8 mouse cellular contexts compared by ENCODE assay signal in genomic region chr7:29171562-29172097, GRCm38 (mm10). TPM values are rescaled to one million over a fixed set of nuclear protein-coding genes. Genes with fewer than 3 reads are reported as not detected.
A peak's percentile ranks its signal among the peaks of the same experiment; 100 is the strongest.
DNase-seq lines count a peak whose midpoint lies in the region; ATAC-seq and TF ChIP-seq lines count a peak whose summit lies in the region.

No protein-coding gene starts in this region.

- DNase-seq in kidney, adult 9 months, result no peak
- peak; percentile 2 for DNase-seq in brain, embryonic 14.5 days (ENCODE audit: low read depth)
- DNase-seq in hindbrain, postnatal 0 days (ENCODE audit: low spot score), result no peak
- peak; percentile 45 for DNase-seq in neural tube, embryonic 10.5 days (ENCODE audit: extremely low spot score, low spot score)
- DNase-seq in left cerebral cortex, adult 9 months (ENCODE audit: low spot score in 2 of 2), result no peak
- no peak for DNase-seq in gastrocnemius, postnatal 4 days (ENCODE audit: low spot score in 2 of 2)

- no peak overlapping the region for H3K27ac ChIP-seq in kidney, embryonic 14.5 days (ENCODE audit: low read depth, low read length)
- no peak overlapping the region for H3K27ac ChIP-seq in hindbrain, postnatal 0 days

- H3K9ac ChIP-seq in kidney, embryonic 14.5 days (ENCODE audit: low read depth, low read length), result peak overlapping the region; percentile 42; the same call in 1 of the 2 replicates
- H3K9ac ChIP-seq in hindbrain, postnatal 0 days (replicated peaks; ENCODE audit: low read length), result peak overlapping the region; percentile 17; the same call in 1 of the 2 replicates

- peak overlapping the region; percentile 65 for H3K4me3 ChIP-seq in kidney, embryonic 14.5 days (ENCODE audit: low read length)
- peak overlapping the region; percentile 80 for H3K4me3 ChIP-seq in hindbrain, postnatal 0 days (ENCODE audit: low read length)

- TF ChIP-seq POLR2A in brain, embryonic 14.5 days (IDR thresholded peaks at IDR 0.05; ENCODE audit: borderline replicate concordance, extremely low read depth, insufficient read depth, insufficient read length, poor library complexity, severe bottlenecking), result no peak

- H3K4me1 ChIP-seq in kidney, embryonic 14.5 days (ENCODE audit: control insufficient read depth, insufficient read depth, low read length), result peaks cover 28% of the 10 kb centered on the region
- peaks cover 12% of the 10 kb centered on the region for H3K4me1 ChIP-seq in hindbrain, postnatal 0 days (ENCODE audit: insufficient read depth, low read length)

- no peak for ATAC-seq in kidney, embryonic 14.5 days (ENCODE audit: low FRiP score, low TSS enrichment)
- no peak for ATAC-seq in hindbrain, postnatal 0 days
- no peak for ATAC-seq in erythroid progenitor cell, adult 5-6 weeks (replicated peaks; ENCODE audit: low FRiP score, poor library complexity, severe bottlenecking)

- no peak for TF ChIP-seq CTCF in brain, embryonic 14.5 days (IDR thresholded peaks at IDR 0.05; ENCODE audit: borderline replicate concordance, extremely low read depth, insufficient read depth, insufficient read length)
- no peak for TF ChIP-seq CTCF in hindbrain, postnatal 0 days (IDR thresholded peaks at IDR 0.05; ENCODE audit: low read depth)

- peaks cover 33% of the 10 kb centered on the region for H3K36me3 ChIP-seq in kidney, embryonic 14.5 days (ENCODE audit: control insufficient read depth, insufficient read depth, low read length)
- peaks cover 37% of the 10 kb centered on the region for H3K36me3 ChIP-seq in hindbrain, postnatal 0 days (ENCODE audit: insufficient read depth, low read length)

- H3K4me2 ChIP-seq in kidney, embryonic 14.5 days (replicated peaks; ENCODE audit: low read depth, low read length), result peak overlapping the region; percentile 77
- peak overlapping the region; percentile 83 for H3K4me2 ChIP-seq in hindbrain, postnatal 0 days (ENCODE audit: low read depth, low read length)

- H3K9me3 ChIP-seq in kidney, embryonic 14.5 days (ENCODE audit: control insufficient read depth, low read length), result no peaks in the 10 kb centered on the region
- H3K9me3 ChIP-seq in hindbrain, postnatal 0 days (ENCODE audit: low read length), result no peaks in the 10 kb centered on the region

- H3K27me3 ChIP-seq in kidney, embryonic 14.5 days (ENCODE audit: control insufficient read depth, insufficient read depth, low read length), result peaks cover 32% of the 10 kb centered on the region
- peaks cover 26% of the 10 kb centered on the region; the same call in 1 of the 2 replicates for H3K27me3 ChIP-seq in hindbrain, postnatal 0 days (ENCODE audit: insufficient read depth, low read length)

- WGBS in kidney, embryonic 14.5 days, result 4% methylated on average over 33 of the region's 34 CpGs
- 12% methylated on average over 34 of the region's 34 CpGs for WGBS in hindbrain, postnatal 0 days

RNA-seq across cellular contexts. Expression of gene Spred3, which starts 1.4 kb away (rescaled TPM):
- polyA plus RNA-seq in kidney, embryonic 14.5 days (2014; fragmentation: Nextera tagmentation; extraction: Ambion mirVana), result 6.0 and 6.4 TPM in 2 replicates
- polyA plus RNA-seq in brain, embryonic 14.5 days (2012; rRNA removed), result 29.0 and 35.6 TPM in 2 replicates
- total RNA-seq in hindbrain, postnatal 0 days (2014; rRNA removed), result 27.4 and 30.8 TPM in 2 replicates
- polyA plus RNA-seq in hindbrain, postnatal 0 days (2015; fragmentation: Nextera tagmentation; extraction: Ambion mirVana), result 11.1 and 11.2 TPM in 2 replicates
- 0.72 and 3.4 TPM in 2 replicates for total RNA-seq in erythroid progenitor cell, adult 5-6 weeks (2015; ENCODE audit: low replicate concordance)
- total RNA-seq in erythroid progenitor cell, adult 5-6 weeks (2017; ENCODE audit: low replicate concordance), result 1.3 and 3.0 TPM in 2 replicates
- total RNA-seq in gastrocnemius, postnatal 4 days (2021), result 1 to 10 TPM; 2.9 to 3.3 TPM

RNA-seq across cellular contexts. Expression of gene Ggn, which starts 1.6 kb away (rescaled TPM):
- polyA plus RNA-seq in kidney, embryonic 14.5 days (2014; fragmentation: Nextera tagmentation; extraction: Ambion mirVana), result 0.47 and 0.91 TPM in 2 replicates
- 0.38 and 0.85 TPM in 2 replicates for polyA plus RNA-seq in brain, embryonic 14.5 days (2012; rRNA removed)
- 0.73 and 0.75 TPM in 2 replicates for total RNA-seq in hindbrain, postnatal 0 days (2014; rRNA removed)
- 0.41 and 0.74 TPM in 2 replicates for polyA plus RNA-seq in hindbrain, postnatal 0 days (2015; fragmentation: Nextera tagmentation; extraction: Ambion mirVana)
- not detected in 2 replicates for total RNA-seq in erythroid progenitor cell, adult 5-6 weeks (2015; ENCODE audit: low replicate concordance)
- total RNA-seq in erythroid progenitor cell, adult 5-6 weeks (2017; ENCODE audit: low replicate concordance), result not detected in 2 replicates
- total RNA-seq in gastrocnemius, postnatal 4 days (2021), result under 1 TPM; 0.36 to 0.81 TPM

RNA-seq across cellular contexts. Expression of gene Psmd8, which starts 8.9 kb away (rescaled TPM):
- 281 and 283 TPM in 2 replicates for polyA plus RNA-seq in kidney, embryonic 14.5 days (2014; fragmentation: Nextera tagmentation; extraction: Ambion mirVana)
- 287 and 313 TPM in 2 replicates for polyA plus RNA-seq in brain, embryonic 14.5 days (2012; rRNA removed)
- 320 and 323 TPM in 2 replicates for total RNA-seq in hindbrain, postnatal 0 days (2014; rRNA removed)
- 285 and 286 TPM in 2 replicates for polyA plus RNA-seq in hindbrain, postnatal 0 days (2015; fragmentation: Nextera tagmentation; extraction: Ambion mirVana)
- 85.4 and 103 TPM in 2 replicates for total RNA-seq in erythroid progenitor cell, adult 5-6 weeks (2015; ENCODE audit: low replicate concordance)
- total RNA-seq in erythroid progenitor cell, adult 5-6 weeks (2017; ENCODE audit: low replicate concordance), result 66.3 and 68.3 TPM in 2 replicates
- 100 to 1,000 TPM; 174 to 187 TPM for total RNA-seq in gastrocnemius, postnatal 4 days (2021)

RNA-seq across cellular contexts. Expression of gene Fam98c, which starts 15.6 kb away (rescaled TPM):
- 12.2 and 13.9 TPM in 2 replicates for polyA plus RNA-seq in kidney, embryonic 14.5 days (2014; fragmentation: Nextera tagmentation; extraction: Ambion mirVana)
- polyA plus RNA-seq in brain, embryonic 14.5 days (2012; rRNA removed), result 21.1 and 28.2 TPM in 2 replicates
- 48.7 and 67.4 TPM in 2 replicates for total RNA-seq in hindbrain, postnatal 0 days (2014; rRNA removed)
- 51.8 and 54.3 TPM in 2 replicates for polyA plus RNA-seq in hindbrain, postnatal 0 days (2015; fragmentation: Nextera tagmentation; extraction: Ambion mirVana)
- total RNA-seq in erythroid progenitor cell, adult 5-6 weeks (2015; ENCODE audit: low replicate concordance), result 6.3 and 13.3 TPM in 2 replicates
- total RNA-seq in erythroid progenitor cell, adult 5-6 weeks (2017; ENCODE audit: low replicate concordance), result 2.2 and 2.7 TPM in 2 replicates
- total RNA-seq in gastrocnemius, postnatal 4 days (2021), result 10 to 100 TPM; 12.8 to 13.2 TPM

RNA-seq across cellular contexts. Expression of gene Rasgrp4, which starts 37.0 kb away (rescaled TPM):
- polyA plus RNA-seq in kidney, embryonic 14.5 days (2014; fragmentation: Nextera tagmentation; extraction: Ambion mirVana), result 0.68 and 1.1 TPM in 2 replicates
- 2.7 and 3.9 TPM in 2 replicates for polyA plus RNA-seq in brain, embryonic 14.5 days (2012; rRNA removed)
- total RNA-seq in hindbrain, postnatal 0 days (2014; rRNA removed), result 2.9 and 3.3 TPM in 2 replicates
- 0.84 and 1.3 TPM in 2 replicates for polyA plus RNA-seq in hindbrain, postnatal 0 days (2015; fragmentation: Nextera tagmentation; extraction: Ambion mirVana)
- total RNA-seq in erythroid progenitor cell, adult 5-6 weeks (2015; ENCODE audit: low replicate concordance), result 3.4 and 7.2 TPM in 2 replicates
- total RNA-seq in erythroid progenitor cell, adult 5-6 weeks (2017; ENCODE audit: low replicate concordance), result 1.9 and 3.5 TPM in 2 replicates
- total RNA-seq in gastrocnemius, postnatal 4 days (2021), result 1 to 10 TPM; 2.3 to 3.0 TPM

Comparison
In these comparisons a context has a peak if more than half of its experiments do, and no peak if none do; other contexts are left out.
1. DNase-seq: peak in brain, embryonic 14.5 days (single experiment) and neural tube, embryonic 10.5 days (single experiment); none in kidney, adult 9 months (single experiment), hindbrain, postnatal 0 days (single experiment), left cerebral cortex, adult 9 months (0 of 2) and gastrocnemius, postnatal 4 days (0 of 2).